Mouse (Mus musculus) myocyte (in vitro differentiated cells): ENCODE measurements around the gene Atp11a. TPM values are rescaled to one million over a fixed set of nuclear protein-coding genes. Genes with fewer than 3 reads are reported as not detected.

ENCODE experiments used
- H3K27me3 ChIP-seq: one replicate; pipeline ENCODE4 v1.6.1; 2011; ENCODE audit not compliant: control insufficient read depth, insufficient read depth, insufficient read length
- H3K36me3 ChIP-seq: one replicate; pipeline ENCODE4 v1.6.1; 2011; ENCODE audit not compliant: control insufficient read depth, insufficient read depth
- H3K4me2 ChIP-seq: one replicate; pipeline ENCODE4 v1.6.1; 2011; ENCODE audit warnings: low read depth, control low read depth
- H3K4me3 ChIP-seq: one replicate; pipeline ENCODE4 v1.5.1; 2011; ENCODE audit warnings: mild to moderate bottlenecking, control low read depth, moderate library complexity
- H3K79me2 ChIP-seq: one replicate; pipeline ENCODE4 v1.6.1; 2011; ENCODE audit not compliant: control insufficient read depth, insufficient read depth
- H3ac ChIP-seq: one replicate; pipeline ENCODE4 v1.6.1; 2011; ENCODE audit not compliant: control insufficient read depth, insufficient read length
- CEBPB ChIP-seq: IDR thresholded peaks from 2 replicates; pipeline ENCODE4 v1.6.1; 2011; ENCODE audit warnings: mild to moderate bottlenecking, moderate library complexity; ENCODE audit not compliant: poor library complexity, insufficient read depth, severe bottlenecking
- E2F4 ChIP-seq: IDR thresholded peaks from one replicate; pipeline ENCODE4 v1.6.1; 2011; ENCODE audit warnings: mild to moderate bottlenecking, control low read depth, moderate library complexity; ENCODE audit not compliant: insufficient read depth
- MAX ChIP-seq: IDR thresholded peaks from one replicate; pipeline ENCODE4 v1.6.1; 2011; ENCODE audit warnings: low read depth, mild to moderate bottlenecking, control low read depth
- MYOD1 ChIP-seq, 3 experiments: IDR thresholded peaks; one replicate each; pipeline ENCODE4 v1.6.1; 2011; ENCODE audit warnings: control low read depth in 2 of 3, low read depth in 2 of 3, mild to moderate bottlenecking in 2 of 3, moderate library complexity in 1 of 3; ENCODE audit not compliant: insufficient read length in 2 of 3, control insufficient read depth in 1 of 3
- MYOG ChIP-seq, 3 experiments: IDR thresholded peaks; one replicate each; pipeline ENCODE4 v1.6.1; 2011; ENCODE audit warnings: control low read depth in 2 of 3, low read depth in 2 of 3, mild to moderate bottlenecking in 2 of 3; ENCODE audit not compliant: insufficient read length in 2 of 3, control insufficient read depth in 1 of 3, insufficient read depth in 1 of 3
- POLR2A ChIP-seq: IDR thresholded peaks from one replicate; pipeline ENCODE4 v1.6.1; 2011; ENCODE audit warnings: low read depth, mild to moderate bottlenecking, control low read depth, moderate library complexity; ENCODE audit not compliant: insufficient read length
- POLR2AphosphoS2 ChIP-seq: IDR thresholded peaks from one replicate; pipeline ENCODE4 v1.6.1; 2011; ENCODE audit warnings: low read depth, control low read depth; ENCODE audit not compliant: insufficient read length
- REST ChIP-seq: IDR thresholded peaks from one replicate; pipeline ENCODE4 v1.6.1; 2011; ENCODE audit warnings: mild to moderate bottlenecking, control low read depth, moderate library complexity; ENCODE audit not compliant: insufficient read depth, insufficient read length
- SRF ChIP-seq: IDR thresholded peaks from one replicate; pipeline ENCODE4 v1.6.1; 2011; ENCODE audit warnings: low read depth; ENCODE audit not compliant: control insufficient read depth, insufficient read length
- TCF12 ChIP-seq: IDR thresholded peaks from one replicate; pipeline ENCODE4 v1.6.1; 2011; ENCODE audit warnings: mild to moderate bottlenecking, control low read depth; ENCODE audit not compliant: poor library complexity, insufficient read depth, severe bottlenecking
- TCF3 ChIP-seq: IDR thresholded peaks from one replicate; pipeline ENCODE4 v1.6.1; 2011; ENCODE audit warnings: low read depth, control low read depth; ENCODE audit not compliant: insufficient read length
- USF1 ChIP-seq: IDR thresholded peaks from one replicate; pipeline ENCODE4 v1.6.1; 2011; ENCODE audit warnings: low read depth, mild to moderate bottlenecking, control low read depth, moderate library complexity
- polyA plus RNA-seq: library from polyadenylated mRNA; unstranded; fragments of >200 nt; fragmentation: generic; extraction: Trizol; gene quantifications from one replicate; pipeline ENCODE4 v1.2.1, GENCODE M21; 2012; ENCODE audit warnings: missing spikeins

Gene Atp11a
- polyA plus RNA-seq, 1 experiment = 13.8 TPM

DNA sequence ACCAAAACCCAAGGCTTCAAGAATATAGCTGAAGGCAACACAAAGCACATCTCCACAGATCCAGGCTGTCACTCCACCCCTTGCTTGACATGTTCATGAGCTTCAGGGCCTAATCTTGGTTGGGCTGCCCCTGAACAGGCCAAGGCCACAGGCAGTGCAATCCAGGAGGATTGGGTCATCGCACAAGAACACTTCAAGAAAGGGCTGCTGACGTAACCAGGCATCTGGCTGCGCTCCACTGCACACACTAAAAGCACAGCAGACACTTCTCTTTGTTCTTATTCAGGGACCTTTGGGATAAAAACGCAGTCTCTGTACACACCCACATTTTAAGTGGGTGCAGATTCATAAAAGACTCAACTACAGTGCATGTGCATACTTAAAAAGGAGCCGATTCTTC, 26.0 kb upstream of the Atp11a start:
- H3ac ChIP-seq = no peak overlapping the region
- TF ChIP-seq POLR2AphosphoS2 = no peak
- TF ChIP-seq REST = no peak
- TF ChIP-seq TCF3 = no peak
- TF ChIP-seq POLR2A = no peak
- no peak for TF ChIP-seq MYOG (IDR thresholded peaks at IDR 0.05; ENCODE audit: control insufficient read depth in 1 of 3, insufficient read depth in 1 of 3, insufficient read length in 2 of 3, low read depth in 2 of 3)
- H3K4me3 ChIP-seq = no peak overlapping the region
- H3K36me3 ChIP-seq = no peaks in the 10 kb centered on the region
- peaks cover 19% of the 10 kb centered on the region for H3K27me3 ChIP-seq
- H3K79me2 ChIP-seq = no peaks in the 10 kb centered on the region
- no peak overlapping the region for H3K4me2 ChIP-seq

GRCm38 (mm10) chr8:12732431-12732830, 24.4 kb upstream of the Atp11a start:
- TF ChIP-seq MAX (no peak), TCF3 (no peak)
- H3K79me2 ChIP-seq = no peaks in the 10 kb centered on the region
- no peak overlapping the region for H3ac ChIP-seq
- no peaks in the 10 kb centered on the region for H3K36me3 ChIP-seq
- peaks cover 31% of the 10 kb centered on the region for H3K27me3 ChIP-seq
- H3K4me3 ChIP-seq = no peak overlapping the region
- H3K4me2 ChIP-seq = no peak overlapping the region

DNA sequence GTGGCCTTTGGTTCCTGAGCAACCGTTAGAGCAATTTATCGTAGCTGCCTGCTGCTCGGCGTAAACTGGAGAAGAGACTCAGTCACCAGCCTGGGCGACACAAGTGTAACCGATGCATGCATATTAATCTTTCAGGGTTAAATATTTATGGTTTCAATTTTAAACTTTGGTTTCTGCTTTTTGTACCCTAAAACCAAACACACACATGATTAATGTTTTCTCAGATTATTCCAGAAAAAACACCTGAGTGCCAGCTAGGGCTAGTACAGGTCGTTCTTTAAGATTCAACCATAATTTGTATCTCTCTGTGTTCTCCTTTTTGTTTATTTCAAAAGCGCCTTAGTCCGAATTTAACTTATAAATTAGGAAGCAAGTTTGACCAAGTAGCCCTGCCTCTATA, 17.7 kb upstream of the Atp11a start:
- Histone ChIP-seq H3ac (no peak overlapping the region), H3K79me2 (no peaks in the 10 kb centered on the region), H3K36me3 (no peaks in the 10 kb centered on the region), H3K27me3 (peaks cover 62% of the 10 kb centered on the region), H3K4me3 (no peak overlapping the region), H3K4me2 (no peak overlapping the region)
- no peak for TF ChIP-seq E2F4
- TF ChIP-seq POLR2AphosphoS2 = no peak

GRCm38 (mm10) chr8:12743390-12743789, 13.4 kb upstream of the Atp11a start:
- Histone ChIP-seq H3K27me3 (peaks cover 32% of the 10 kb centered on the region), H3ac (no peak overlapping the region), H3K4me3 (no peak overlapping the region), H3K36me3 (no peaks in the 10 kb centered on the region), H3K4me2 (no peak overlapping the region), H3K79me2 (no peaks in the 10 kb centered on the region)
- TF ChIP-seq CEBPB = no peak
- no peak for TF ChIP-seq TCF3
- TF ChIP-seq E2F4 = no peak
- TF ChIP-seq MYOD1 (IDR thresholded peaks at IDR 0.05; ENCODE audit: control insufficient read depth in 1 of 3, insufficient read length in 2 of 3, low read depth in 2 of 3) = peak in 1 of 3 experiments; percentile 56
- no peak for TF ChIP-seq POLR2AphosphoS2
- TF ChIP-seq MYOG (IDR thresholded peaks at IDR 0.05; ENCODE audit: control insufficient read depth in 1 of 3, insufficient read depth in 1 of 3, insufficient read length in 2 of 3, low read depth in 2 of 3) = peak in 1 of 3 experiments; percentile 33
- TF ChIP-seq MAX = no peak
- no peak for TF ChIP-seq USF1
- no peak for TF ChIP-seq POLR2A
- TF ChIP-seq TCF12 = no peak

GRCm38 (mm10) chr8:12748183-12748582, 8.6 kb upstream of the Atp11a start:
- Histone ChIP-seq H3ac (no peak overlapping the region), H3K27me3 (peaks cover 17% of the 10 kb centered on the region), H3K4me2 (no peak overlapping the region), H3K4me3 (no peak overlapping the region), H3K36me3 (no peaks in the 10 kb centered on the region), H3K79me2 (no peaks in the 10 kb centered on the region)
- TF ChIP-seq REST (no peak), USF1 (no peak), POLR2AphosphoS2 (no peak), MYOG (IDR thresholded peaks at IDR 0.05; ENCODE audit: control insufficient read depth in 1 of 3, insufficient read depth in 1 of 3, insufficient read length in 2 of 3, low read depth in 2 of 3) (no peak), MYOD1 (IDR thresholded peaks at IDR 0.05; ENCODE audit: control insufficient read depth in 1 of 3, insufficient read length in 2 of 3, low read depth in 2 of 3) (no peak), CEBPB (no peak), MAX (no peak)

DNA sequence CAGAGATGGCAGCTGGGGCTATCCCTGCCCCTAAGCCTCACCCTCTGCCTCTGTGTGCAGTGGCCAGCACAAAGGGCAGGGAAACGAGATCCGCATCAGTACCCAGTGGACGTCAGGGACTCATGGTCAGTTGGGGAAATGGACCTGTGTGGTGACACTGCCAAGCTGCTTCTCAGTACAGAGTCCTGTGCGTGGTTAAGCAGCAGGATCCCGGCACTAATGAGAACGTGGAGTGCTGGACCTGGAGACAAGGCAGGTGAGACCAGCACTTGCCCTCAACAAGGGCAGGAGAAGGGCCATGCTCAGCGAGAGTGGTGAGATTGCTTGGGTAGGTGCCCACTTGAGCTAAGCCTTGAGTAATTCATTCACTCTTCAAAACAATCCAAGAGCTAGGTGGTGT, 7.7 kb upstream of the Atp11a start:
- TF ChIP-seq MYOD1 (IDR thresholded peaks at IDR 0.05; ENCODE audit: control insufficient read depth in 1 of 3, insufficient read length in 2 of 3, low read depth in 2 of 3) (no peak), POLR2AphosphoS2 (no peak), TCF3 (no peak), CEBPB (no peak), MYOG (IDR thresholded peaks at IDR 0.05; ENCODE audit: control insufficient read depth in 1 of 3, insufficient read depth in 1 of 3, insufficient read length in 2 of 3, low read depth in 2 of 3) (no peak), TCF12 (no peak), USF1 (no peak), REST (no peak), SRF (no peak), POLR2A (no peak), E2F4 (no peak)
- no peaks in the 10 kb centered on the region for H3K36me3 ChIP-seq
- H3K4me2 ChIP-seq = no peak overlapping the region
- peaks cover 12% of the 10 kb centered on the region for H3K27me3 ChIP-seq
- H3K4me3 ChIP-seq = no peak overlapping the region
- H3ac ChIP-seq = no peak overlapping the region
- H3K79me2 ChIP-seq = no peaks in the 10 kb centered on the region
